Mouse (Mus musculus) kidney, adult 9 months (tissue): Measurements from ENCODE around the gene Vim.

Source experiments
- DNase-seq: peaks from one replicate; pipeline ENCODE4 v3.0.0; 2022

The Vim gene

GRCm38 (mm10) chr2:13573408-13574065 lies at the start of gene Vim:
Vim (plus strand) TSS chr2:13573927.
- peak; percentile 48 for DNase-seq

DNA sequence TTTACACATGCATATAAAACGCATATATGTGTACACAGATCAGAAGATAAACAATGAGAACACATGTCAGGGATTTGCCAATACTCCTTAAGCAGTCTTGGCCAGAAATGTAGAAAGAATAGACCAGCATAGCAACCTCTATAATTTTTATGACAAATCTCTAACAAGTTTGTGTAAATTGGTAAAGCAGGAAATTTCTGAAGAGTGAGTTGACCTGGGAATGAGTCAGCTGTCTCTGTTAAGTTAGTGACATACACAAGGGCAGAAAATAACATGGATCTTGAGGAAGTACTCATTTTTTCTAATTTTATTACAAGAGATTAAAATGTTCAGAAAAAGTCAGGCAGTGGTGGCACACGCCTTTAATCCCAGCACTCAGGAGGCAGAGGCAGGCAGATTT lies 47.5 kb upstream of the Vim start:
- DNase-seq = no peak

DNA sequence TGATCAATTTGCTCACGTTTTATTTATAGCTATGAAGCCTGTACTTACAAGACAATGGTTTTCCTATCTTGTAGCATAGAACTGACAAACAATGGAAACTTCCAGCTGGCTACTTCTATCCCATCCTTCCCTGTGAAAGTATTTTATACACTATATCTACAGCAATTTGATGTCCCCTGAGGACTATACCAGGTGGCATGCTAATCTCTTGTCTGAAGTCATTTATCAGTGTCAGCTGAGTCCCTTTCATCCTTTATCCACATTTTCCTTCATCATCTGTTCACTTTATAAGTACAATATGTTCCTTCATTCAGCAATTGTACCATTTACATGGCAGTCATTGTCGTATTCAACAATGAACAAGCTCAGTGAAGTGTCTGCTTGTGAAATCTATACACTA lies 46.6 kb upstream of the Vim start:
- no peak for DNase-seq

DNA sequence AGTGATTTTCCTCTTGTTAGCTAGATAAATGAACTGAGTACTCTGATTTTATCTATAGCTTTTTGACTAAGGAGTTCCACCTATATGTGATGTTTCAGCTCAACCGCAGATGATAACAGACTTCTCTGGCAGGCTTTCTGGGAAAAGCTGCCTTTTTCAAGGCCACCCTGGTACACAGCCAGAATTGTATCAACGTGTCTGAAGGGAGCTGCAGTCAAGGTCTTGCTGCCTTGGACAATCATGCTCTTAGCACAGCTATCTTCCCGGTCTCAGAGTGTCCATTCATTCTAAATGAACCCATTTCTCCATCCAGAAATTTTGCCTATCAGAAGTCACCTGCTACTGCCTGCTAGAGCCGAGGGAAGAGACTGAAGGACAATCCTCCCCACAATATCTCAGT lies 46.2 kb upstream of the Vim start:
- no peak for DNase-seq

GRCm38 (mm10) chr2:13529253-13529933 lies 44.3 kb upstream of the Vim start:
- no peak for DNase-seq

GRCm38 (mm10) chr2:13530639-13531038 lies 43.1 kb upstream of the Vim start:
- DNase-seq = no peak

DNA sequence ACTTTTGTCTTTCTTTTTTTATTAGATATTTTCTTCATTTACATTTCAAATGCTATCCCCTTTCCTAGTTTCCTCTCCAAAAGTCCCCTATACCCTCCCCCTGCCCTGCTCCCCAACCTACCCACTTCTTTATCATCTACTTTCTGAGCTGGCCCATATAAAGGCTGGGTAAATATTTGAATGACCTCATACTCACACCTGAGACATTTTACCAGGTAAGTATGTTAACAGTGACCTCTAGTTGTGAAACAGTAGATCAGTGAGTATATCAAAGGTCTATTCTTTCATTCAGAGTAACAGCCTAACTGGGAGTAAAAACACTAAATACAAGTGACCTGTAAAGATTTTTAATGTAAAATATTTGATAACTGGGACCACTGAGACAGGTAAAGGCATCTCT lies 37.0 kb upstream of the Vim start:
- DNase-seq = peak; percentile 39

DNA sequence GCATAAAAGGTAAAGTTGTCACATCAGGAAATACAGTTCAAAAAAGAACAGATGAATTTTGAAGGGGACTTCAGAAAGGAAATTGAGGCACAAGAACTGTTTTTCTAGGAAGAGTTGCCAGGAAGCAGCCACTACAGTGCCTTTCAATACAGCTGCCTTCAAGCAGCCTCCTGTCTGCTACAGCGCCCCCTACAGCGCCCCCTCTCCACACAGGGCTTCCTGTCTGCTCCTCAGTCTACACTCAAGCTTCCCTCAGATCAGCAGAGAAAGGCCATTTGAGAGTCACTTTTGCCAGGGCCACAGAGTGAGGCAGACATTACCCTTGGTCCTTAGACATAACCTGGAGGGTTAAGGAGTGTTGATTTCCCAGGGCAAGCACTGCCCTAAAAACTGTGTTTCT lies 36.0 kb upstream of the Vim start:
- no peak for DNase-seq

- DNase-seq = no peak
Observed at GRCm38 (mm10) chr2:13538258-13538657, 35.5 kb upstream of the Vim start.

DNA sequence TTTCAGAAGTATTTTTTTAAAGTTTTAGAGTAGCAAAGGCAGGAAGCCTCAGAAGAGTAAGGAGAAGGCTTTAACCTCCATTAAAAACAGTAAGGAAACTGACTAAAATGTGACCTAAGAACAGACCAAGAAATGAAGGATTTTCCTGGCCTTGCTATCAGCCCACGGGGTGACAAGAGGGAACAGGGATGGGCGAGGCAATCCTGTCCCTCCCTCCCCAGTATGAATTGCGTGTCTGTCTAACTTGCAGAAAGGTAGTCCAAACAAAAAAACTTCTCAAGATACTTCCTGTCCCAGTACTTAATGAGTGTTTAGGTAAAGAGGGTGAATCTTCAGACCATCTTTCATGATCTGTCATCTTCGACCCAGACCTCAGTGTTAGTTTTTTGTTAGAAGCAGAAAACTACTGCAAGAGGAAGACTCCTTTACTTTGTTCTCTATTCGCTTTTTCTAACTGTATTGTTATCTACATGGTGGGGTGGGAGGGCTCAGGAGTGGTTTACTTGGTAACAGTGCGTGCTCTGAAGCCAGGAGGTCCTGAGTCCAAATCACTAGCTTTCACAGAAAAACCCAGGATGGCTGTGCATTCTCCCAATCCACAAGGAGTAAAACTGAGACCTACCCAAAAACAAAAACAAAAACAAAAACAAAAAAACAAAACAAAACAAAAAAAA lies 34.9 kb upstream of the Vim start:
- DNase-seq = no peak

- DNase-seq = no peak
Observed at GRCm38 (mm10) chr2:13539860-13540259, 33.9 kb upstream of the Vim start.

GRCm38 (mm10) chr2:13543519-13544124 lies 30.1 kb upstream of the Vim start:
- no peak for DNase-seq

DNA sequence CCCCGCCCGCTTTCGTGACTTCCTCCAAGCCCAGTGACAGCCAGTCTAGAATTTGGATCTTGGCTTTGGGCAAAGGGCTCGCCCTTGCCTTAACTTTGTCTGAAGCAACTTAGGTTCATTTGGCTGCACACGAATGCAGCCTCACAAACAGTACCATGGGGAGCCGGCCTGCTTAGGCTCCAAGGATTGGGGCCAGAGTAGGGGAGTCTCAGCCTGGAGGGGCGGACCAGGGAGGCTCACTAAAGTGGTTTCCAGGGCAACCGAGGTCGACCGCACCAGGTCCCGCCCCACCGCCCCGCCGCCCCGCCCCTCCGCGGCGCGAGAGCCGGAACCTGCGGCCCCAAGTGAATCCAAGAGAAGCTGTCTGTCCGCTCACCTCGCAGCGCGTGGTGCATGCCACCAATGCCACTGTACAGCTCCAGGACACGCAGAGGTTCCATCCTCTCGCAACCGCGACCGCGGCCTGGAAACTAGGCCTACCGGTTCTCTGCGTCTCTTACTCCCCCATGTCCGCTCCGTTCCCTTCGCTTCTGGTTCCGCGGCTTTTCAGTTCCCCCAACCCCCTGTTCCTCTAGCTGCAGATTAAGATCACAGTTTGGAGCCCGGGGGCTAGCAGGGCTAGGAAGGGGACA lies 29.4 kb upstream of the Vim start, which contains the start of gene Trdmt1:
Gene Trdmt1 (minus strand): TSS at position 476 of the 632 bp plus-strand sequence.
- peak; percentile 82 for DNase-seq

DNA sequence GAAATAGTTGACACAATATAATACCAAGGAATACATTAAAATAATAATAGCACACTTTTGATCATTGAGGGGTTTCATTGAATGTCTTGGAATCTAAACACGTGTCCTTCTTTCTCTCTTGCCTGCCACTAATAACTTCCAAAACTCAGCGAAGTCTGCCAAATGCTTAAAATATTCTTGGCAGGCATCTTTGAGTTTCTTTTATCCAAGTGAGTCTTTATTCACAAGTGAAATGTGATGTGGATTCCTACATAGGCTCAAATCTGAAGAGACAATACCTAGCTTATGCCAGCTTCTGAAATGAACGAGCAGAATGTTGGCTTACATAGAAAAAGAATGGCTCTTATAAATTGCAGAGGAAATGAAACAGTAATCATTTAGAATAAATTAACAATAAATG lies 25.0 kb upstream of the Vim start:
- no peak for DNase-seq

DNA sequence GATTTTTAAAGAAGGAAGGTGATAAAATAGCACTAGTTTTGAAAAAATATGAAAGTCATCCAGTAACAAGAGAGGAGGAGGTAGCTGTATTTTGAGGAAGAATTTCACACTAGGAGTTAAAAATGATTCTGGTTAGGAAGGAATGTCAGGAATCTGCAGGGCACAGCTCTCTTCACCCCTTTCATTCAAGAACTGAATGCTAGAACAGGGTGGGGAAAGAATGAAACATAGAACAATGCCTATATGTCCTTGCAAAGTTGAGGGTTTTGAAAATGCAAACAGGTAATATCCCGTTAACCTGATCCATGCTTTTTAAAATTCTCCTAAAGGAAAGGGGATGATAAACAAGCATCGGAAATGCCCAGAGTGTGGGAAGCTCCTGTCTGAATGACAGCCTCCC lies 19.8 kb upstream of the Vim start:
- DNase-seq = no peak

DNA sequence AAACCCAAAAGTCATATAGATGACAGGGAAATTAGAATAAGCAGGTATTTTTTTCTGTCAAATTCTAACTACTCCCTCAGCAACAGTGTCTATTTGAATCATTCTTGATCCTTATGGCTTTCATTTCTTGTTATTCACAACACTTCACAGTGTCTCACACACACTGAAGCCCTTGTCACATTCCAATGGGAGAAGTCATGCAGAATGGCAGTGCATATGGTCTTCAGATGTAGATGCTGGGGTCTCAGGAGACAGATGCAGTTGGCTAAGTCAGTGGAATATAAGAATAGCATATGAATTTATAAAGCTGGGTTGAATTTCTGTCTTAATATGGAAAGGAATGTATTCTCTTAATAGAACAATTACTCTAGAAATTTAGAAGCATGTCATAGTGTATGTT lies 17.5 kb upstream of the Vim start:
- no peak for DNase-seq

DNA sequence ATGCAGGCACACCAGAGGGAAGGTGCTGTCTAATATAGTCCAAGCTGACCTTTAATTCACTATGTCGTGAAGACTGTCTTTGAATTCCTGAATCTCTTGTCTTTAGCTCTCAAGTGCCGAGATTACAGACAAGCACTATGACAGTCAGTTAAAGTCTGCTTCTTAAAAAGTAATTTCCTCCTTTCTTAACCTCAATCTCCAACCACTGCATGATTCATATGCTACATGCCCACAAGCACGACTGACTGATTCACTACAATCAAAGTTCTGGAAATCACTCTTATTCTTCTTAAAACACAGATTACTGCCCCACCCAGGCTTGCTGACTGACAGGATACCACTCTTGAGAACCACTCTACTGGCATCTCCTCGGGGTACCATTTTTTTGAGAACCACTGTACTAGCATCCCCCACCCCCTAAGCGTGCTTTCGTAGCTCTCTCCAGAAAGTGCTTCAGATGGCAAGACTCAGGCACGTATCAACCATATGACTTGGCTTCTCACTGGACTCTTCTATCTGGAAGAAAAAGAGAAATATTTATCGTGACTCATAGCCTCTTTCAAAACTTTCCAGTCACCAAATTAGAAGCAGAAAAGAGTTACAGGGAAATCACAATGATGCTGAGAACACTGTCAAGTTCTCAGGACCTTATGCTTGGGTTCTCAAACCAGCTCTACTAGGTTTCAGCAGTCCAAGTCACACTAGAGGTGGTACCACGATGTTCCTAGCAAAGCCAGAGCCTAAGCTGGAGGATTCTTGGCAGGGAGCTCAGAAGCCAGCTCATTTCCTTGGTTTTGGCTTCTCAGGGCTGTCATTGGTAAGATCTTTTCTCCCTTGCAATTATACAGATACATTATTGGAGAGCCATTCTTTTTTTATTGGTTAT lies 16.3 kb upstream of the Vim start:
- DNase-seq = no peak

DNA sequence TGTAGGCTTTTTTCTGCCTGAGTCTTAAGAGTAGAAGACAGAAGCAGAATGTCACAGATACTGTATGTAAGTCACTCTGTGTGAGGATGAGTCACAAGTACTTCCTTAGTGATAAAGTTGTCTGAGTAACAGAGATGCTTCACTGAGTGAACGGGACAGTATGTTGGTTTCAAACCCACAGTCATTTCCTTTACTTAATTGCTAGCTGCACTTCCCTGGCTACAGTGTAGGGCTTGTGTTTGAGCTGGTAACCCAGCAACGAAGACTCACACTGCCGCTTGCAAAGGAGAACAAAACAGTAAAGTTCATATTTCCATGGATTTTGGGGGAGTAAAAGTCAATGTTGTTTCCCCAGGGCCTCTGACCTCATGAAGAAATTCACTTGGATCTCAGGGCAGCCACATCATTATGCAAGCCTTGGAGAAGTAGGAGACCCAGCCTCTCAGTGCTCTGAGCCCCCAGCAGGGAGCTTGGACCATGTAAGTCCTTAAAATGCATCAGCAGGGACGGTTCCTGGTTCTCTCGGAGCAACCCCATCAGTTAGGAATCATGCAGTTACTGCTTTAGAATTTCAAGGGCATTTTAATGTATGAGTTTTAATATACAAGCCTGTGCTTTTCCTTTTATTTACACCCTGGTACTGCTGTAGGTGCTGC lies 15.0 kb upstream of the Vim start:
- no peak for DNase-seq

GRCm38 (mm10) chr2:13559303-13559702 lies 14.4 kb upstream of the Vim start:
- no peak for DNase-seq

GRCm38 (mm10) chr2:13559729-13560128 lies 14.0 kb upstream of the Vim start:
- DNase-seq = no peak

GRCm38 (mm10) chr2:13560396-13560795 lies 13.3 kb upstream of the Vim start:
- DNase-seq = no peak

GRCm38 (mm10) chr2:13570122-13570521 lies 3.6 kb upstream of the Vim start:
- no peak for DNase-seq
